Mouse (Mus musculus): Measurements from ENCODE around the gene Sh3tc1. TPM values are rescaled to one million over a fixed set of nuclear protein-coding genes. Genes with fewer than 3 reads are reported as not detected.

Sh3tc1 gene
- total and polyA plus RNA-seq, 2 experiments from 2014 or later: 9.4 to 11.4 TPM

DNA sequence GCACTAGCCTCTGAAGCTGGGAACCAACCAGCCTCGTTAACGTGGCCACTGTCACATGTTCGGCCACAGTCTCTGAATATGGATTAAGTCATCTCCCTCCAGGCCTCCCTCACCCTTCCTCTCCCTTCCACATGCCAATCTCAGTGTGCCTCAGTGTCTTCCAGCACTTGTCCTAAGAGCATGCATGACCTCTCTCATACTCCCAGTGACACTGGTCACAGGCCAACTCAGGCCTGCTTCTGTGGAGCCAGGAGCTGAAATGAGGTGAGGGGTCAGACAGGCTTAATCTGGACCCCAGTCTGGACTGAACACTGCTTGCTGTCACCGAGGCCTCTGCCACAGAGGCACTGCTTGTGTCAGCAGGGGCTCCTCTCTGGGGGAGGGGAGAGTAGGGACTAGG is 53.5 kb downstream of the Sh3tc1 start:
- WGBS: 69% methylated on average over 4 of the region's 4 CpGs
- Histone ChIP-seq H3K4me1 (ENCODE audit: control insufficient read depth, insufficient read depth) (peaks cover 33% of the 10 kb centered on the region), H3K27me3 (ENCODE audit: control insufficient read depth, insufficient read depth, low read length) (no peaks in the 10 kb centered on the region), H3K9ac (replicated peaks; ENCODE audit: low read depth, low read length) (no peak overlapping the region), H3K9me3 (replicated peaks; ENCODE audit: control insufficient read depth, low read length) (no peaks in the 10 kb centered on the region), H3K4me3 (ENCODE audit: low read depth, low read length) (no peak overlapping the region), H3K27ac (ENCODE audit: low read depth) (no peak overlapping the region), H3K4me2 (ENCODE audit: low read depth, low read length) (no peak overlapping the region), H3K36me3 (replicated peaks; ENCODE audit: control insufficient read depth, insufficient read depth, low read length) (no peaks in the 10 kb centered on the region)
- no peak for DNase-seq (ENCODE audit: low spot score)
- TF ChIP-seq EP300 (IDR thresholded peaks at IDR 0.05; ENCODE audit: low read depth) (no peak), CTCF (IDR thresholded peaks at IDR 0.05; ENCODE audit: low read depth) (no peak)
- 0 out of 2 replicates have a peak, but pooled peaks have one; percentile 4 for ATAC-seq (ENCODE audit: insufficient read depth, low read depth)

DNA sequence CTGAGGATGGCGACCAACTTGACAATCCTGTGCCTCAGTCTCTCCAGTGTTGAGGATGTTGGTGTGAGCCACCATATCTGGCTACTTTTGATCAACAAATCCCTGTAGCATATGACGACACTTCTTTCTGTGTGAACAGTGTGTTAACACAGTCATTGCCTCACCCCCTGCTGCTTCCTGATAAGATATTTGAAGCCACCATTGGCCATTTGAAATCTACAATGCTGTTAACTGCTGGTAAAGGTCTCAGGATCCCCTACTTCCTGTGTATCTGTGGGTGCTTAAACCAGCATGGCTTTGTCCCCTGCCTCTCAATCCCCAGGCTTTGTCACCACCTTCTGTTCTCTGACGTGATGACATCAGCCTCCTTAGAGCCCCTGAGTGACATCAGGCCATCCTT is 54.7 kb downstream of the Sh3tc1 start:
- Histone ChIP-seq H3K9me3 (replicated peaks; ENCODE audit: control insufficient read depth, low read length) (no peaks in the 10 kb centered on the region), H3K9ac (replicated peaks; ENCODE audit: low read depth, low read length) (no peak overlapping the region), H3K4me3 (ENCODE audit: low read depth, low read length) (no peak overlapping the region), H3K27ac (ENCODE audit: low read depth) (no peak overlapping the region), H3K36me3 (replicated peaks; ENCODE audit: control insufficient read depth, insufficient read depth, low read length) (no peaks in the 10 kb centered on the region), H3K4me2 (ENCODE audit: low read depth, low read length) (no peak overlapping the region), H3K27me3 (ENCODE audit: control insufficient read depth, insufficient read depth, low read length) (no peaks in the 10 kb centered on the region), H3K4me1 (ENCODE audit: control insufficient read depth, insufficient read depth) (peaks cover 21% of the 10 kb centered on the region)
- 56% methylated on average over 3 of the region's 3 CpGs for WGBS
- ATAC-seq (ENCODE audit: insufficient read depth, low read depth) (no peak), DNase-seq (ENCODE audit: low spot score) (no peak)
- TF ChIP-seq EP300 (IDR thresholded peaks at IDR 0.05; ENCODE audit: low read depth) (no peak), CTCF (IDR thresholded peaks at IDR 0.05; ENCODE audit: low read depth) (no peak)

- no peaks in the 10 kb centered on the region for H3K36me3 ChIP-seq (replicated peaks; ENCODE audit: control insufficient read depth, insufficient read depth, low read length)
- peaks cover 29% of the 10 kb centered on the region for H3K27me3 ChIP-seq (ENCODE audit: control insufficient read depth, insufficient read depth, low read length)
- peaks cover 11% of the 10 kb centered on the region; the same call in 1 of the 2 replicates for H3K4me1 ChIP-seq (ENCODE audit: control insufficient read depth, insufficient read depth)
- no peak overlapping the region for H3K9ac ChIP-seq (replicated peaks; ENCODE audit: low read depth, low read length)
- no peak overlapping the region for H3K4me3 ChIP-seq (ENCODE audit: low read depth, low read length)
- no peak overlapping the region for H3K27ac ChIP-seq (ENCODE audit: low read depth)
- peak; percentile 71 for DNase-seq (ENCODE audit: low spot score)
- ATAC-seq (ENCODE audit: insufficient read depth, low read depth): peak; percentile 65
- 57% methylated on average over 2 of the region's 2 CpGs for WGBS
- no peak overlapping the region for H3K4me2 ChIP-seq (ENCODE audit: low read depth, low read length)
- TF ChIP-seq CTCF (IDR thresholded peaks at IDR 0.05; ENCODE audit: low read depth): peak; percentile 81
- no peak for TF ChIP-seq EP300 (IDR thresholded peaks at IDR 0.05; ENCODE audit: low read depth)
- H3K9me3 ChIP-seq (replicated peaks; ENCODE audit: control insufficient read depth, low read length): no peaks in the 10 kb centered on the region
Observed at GRCm38 (mm10) chr5:35680958-35681357, 58.8 kb downstream of the Sh3tc1 start.

GRCm38 (mm10) chr5:35679256-35680155 is 60.3 kb downstream of the Sh3tc1 start, which contains the start of gene Htra3:
Htra3 (minus strand) TSS chr5:35679782.
- Histone ChIP-seq H3K9ac (replicated peaks; ENCODE audit: low read depth, low read length) (peak within 1 kb of the TSS; percentile 52), H3K4me1 (ENCODE audit: control insufficient read depth, insufficient read depth) (peaks cover 15% of the 10 kb centered on the region), H3K4me3 (ENCODE audit: low read depth, low read length) (peak within 1 kb of the TSS; percentile 46), H3K9me3 (replicated peaks; ENCODE audit: control insufficient read depth, low read length) (no peaks in the 10 kb centered on the region), H3K27ac (ENCODE audit: low read depth) (no peak within 1 kb of the TSS; the same call in 1 of the 2 replicates), H3K36me3 (replicated peaks; ENCODE audit: control insufficient read depth, insufficient read depth, low read length) (no peaks in the 10 kb centered on the region), H3K27me3 (ENCODE audit: control insufficient read depth, insufficient read depth, low read length) (peaks cover 29% of the 10 kb centered on the region), H3K4me2 (ENCODE audit: low read depth, low read length) (peak within 1 kb of the TSS; percentile 65)
- ATAC-seq (ENCODE audit: insufficient read depth, low read depth) (peak; percentile 39), DNase-seq (ENCODE audit: low spot score) (no peak)
- WGBS: 11% methylated on average over 42 of the region's 42 CpGs
- no peak for TF ChIP-seq CTCF (IDR thresholded peaks at IDR 0.05; ENCODE audit: low read depth)

GRCm38 (mm10) chr5:35676964-35677363 is 62.8 kb downstream of the Sh3tc1 start:
- Histone ChIP-seq H3K4me3 (ENCODE audit: low read depth, low read length) (no peak overlapping the region), H3K27me3 (ENCODE audit: control insufficient read depth, insufficient read depth, low read length) (peaks cover 29% of the 10 kb centered on the region), H3K9ac (replicated peaks; ENCODE audit: low read depth, low read length) (no peak overlapping the region), H3K4me2 (ENCODE audit: low read depth, low read length) (no peak overlapping the region), H3K36me3 (replicated peaks; ENCODE audit: control insufficient read depth, insufficient read depth, low read length) (no peaks in the 10 kb centered on the region), H3K4me1 (ENCODE audit: control insufficient read depth, insufficient read depth) (peaks cover 40% of the 10 kb centered on the region), H3K9me3 (replicated peaks; ENCODE audit: control insufficient read depth, low read length) (no peaks in the 10 kb centered on the region), H3K27ac (ENCODE audit: low read depth) (no peak overlapping the region)
- ATAC-seq (ENCODE audit: insufficient read depth, low read depth): no peak
- no peak for TF ChIP-seq EP300 (IDR thresholded peaks at IDR 0.05; ENCODE audit: low read depth)
- TF ChIP-seq CTCF (IDR thresholded peaks at IDR 0.05; ENCODE audit: low read depth): no peak
- WGBS: 85% methylated on average over 7 of the region's 7 CpGs
- no peak for DNase-seq (ENCODE audit: low spot score)

Data from heart, postnatal 0 days (tissue).